Mouse (Mus musculus) heart, adult 2 months (tissue): Measurements from ENCODE around the gene Ddr1. TPM values are rescaled to one million over a fixed set of nuclear protein-coding genes. Genes with fewer than 3 reads are reported as not detected.

Experiments used
- DNase-seq, 2 experiments: peaks; one replicate each; pipeline ENCODE4 v3.0.0; 2021
- H3K27ac ChIP-seq: fragments of 200-600 bp; 2 replicates; pipeline ENCODE4 v1.8.1; 2022
- H3K27me3 ChIP-seq: fragments of 200-500 bp; 2 replicates; pipeline ENCODE4 v1.6.1; 2012; ENCODE audit warnings: mild to moderate bottlenecking, low read length, inconsistent platforms, mixed read lengths; ENCODE audit not compliant: control insufficient read depth, insufficient read depth
- H3K36me3 ChIP-seq: fragments of 200-500 bp; 2 replicates; pipeline ENCODE4 v1.6.1; 2012; ENCODE audit warnings: low read length, inconsistent platforms; ENCODE audit not compliant: control insufficient read depth, insufficient read depth
- H3K4me1 ChIP-seq: fragments of 200-500 bp; 2 replicates; pipeline ENCODE4 v1.6.1; 2011; ENCODE audit warnings: low read length; ENCODE audit not compliant: control insufficient read depth, insufficient read depth
- H3K4me3 ChIP-seq: fragments of 200-600 bp; 2 replicates; pipeline ENCODE4 v1.8.1; 2022
- H3K79me2 ChIP-seq: fragments of 200-500 bp; replicated peaks from 2 replicates; pipeline ENCODE4 v1.6.1; 2012; ENCODE audit warnings: mild to moderate bottlenecking, inconsistent platforms, low read length, moderate library complexity, mixed read lengths; ENCODE audit not compliant: control insufficient read depth, insufficient read depth
- H3K9ac ChIP-seq: fragments of 200-500 bp; 2 replicates; pipeline ENCODE4 v1.6.1; 2012; ENCODE audit warnings: low read depth, mild to moderate bottlenecking, control low read depth, inconsistent platforms, low read length, mixed read lengths
- CTCF ChIP-seq: fragments of 200-600 bp; IDR thresholded peaks from 2 replicates; pipeline ENCODE4 v1.8.1; 2022; ENCODE audit warnings: antibody characterized with exemption, mild to moderate bottlenecking, moderate library complexity
- EP300 ChIP-seq: fragments of 200-500 bp; IDR thresholded peaks from 2 replicates; pipeline ENCODE4 v1.6.1; 2011; ENCODE audit warnings: low read depth, low read length, control low read depth; ENCODE audit not compliant: insufficient read depth
- POLR2A ChIP-seq: fragments of 200-500 bp; IDR thresholded peaks from 2 replicates; pipeline ENCODE4 v1.6.1; 2011; ENCODE audit warnings: mild to moderate bottlenecking, low read depth, low read length, control low read depth; ENCODE audit not compliant: insufficient read depth
- WGBS: fragments of 180-500 bp; shearing (Covaris S2); methylation state at CpG from one replicate; pipeline ENCODE4 v1.1.7; 2018; 5-methylcytosine and 5-hydroxymethylcytosine counted together
- intact Hi-C: fragments of 180-260 bp; cut with DNase I; formaldehyde crosslinking; loops from one replicate; pipeline ENCODE4 v1.15.1; 2025
- polyA plus RNA-seq: library from polyadenylated mRNA; depleted of rRNA; stranded (reverse); fragments of >200 nt; gene quantifications from 2 replicates; pipeline ENCODE4 v1.2.3, GENCODE M21; 2012
- total RNA-seq, 2 experiments: library from RNA; stranded (reverse); gene quantifications; 2 replicates each; pipeline ENCODE4 v1.2.3; 2021

Gene Ddr1
- total and polyA plus RNA-seq, 3 experiments: 25.9 to 30.6 (median 27.6) TPM

DNA sequence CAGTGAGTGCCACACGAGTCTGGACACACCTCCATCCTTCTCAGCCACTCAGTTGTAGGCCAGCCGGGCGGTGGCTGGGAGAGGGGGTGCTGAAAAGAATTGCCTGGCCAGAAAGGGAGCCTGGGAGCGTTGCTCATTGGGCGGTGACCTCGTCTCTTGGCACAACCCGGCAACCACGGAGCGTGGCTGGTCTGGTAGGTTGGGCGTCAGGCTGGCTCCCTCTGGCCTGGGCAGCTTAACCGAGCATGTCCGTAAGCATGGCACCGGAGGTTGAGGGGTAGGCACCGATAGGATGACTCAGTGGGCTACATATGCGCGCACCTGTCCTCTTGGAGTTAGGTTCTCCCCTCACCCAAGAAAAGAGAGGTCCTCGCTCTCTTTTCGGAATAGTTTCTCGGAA lies 4.5 kb downstream of the Ddr1 start:
- no peaks in the 10 kb centered on the region for H3K79me2 ChIP-seq
- peak overlapping the region; percentile 92 for H3K27ac ChIP-seq
- 0 out of 2 replicates have a peak, but pooled peaks have one; percentile 45 for TF ChIP-seq EP300
- TF ChIP-seq POLR2A: peak; percentile 68
- no peak for TF ChIP-seq CTCF
- H3K4me3 ChIP-seq: peak overlapping the region; percentile 62
- H3K4me1 ChIP-seq: peaks cover 8% of the 10 kb centered on the region; the same call in 1 of the 2 replicates
- 1% methylated on average over 19 of the region's 19 CpGs for WGBS
- intact Hi-C loops: no loop called here
- H3K27me3 ChIP-seq: 0 out of 2 replicates have a peak, but pooled peaks cover 1% of the 10 kb centered on the region
- H3K36me3 ChIP-seq: no peaks in the 10 kb centered on the region; the same call in none of the 2 replicates
- H3K9ac ChIP-seq: peak overlapping the region; percentile 78
- DNase-seq: peak; percentile 77 to 88

DNA sequence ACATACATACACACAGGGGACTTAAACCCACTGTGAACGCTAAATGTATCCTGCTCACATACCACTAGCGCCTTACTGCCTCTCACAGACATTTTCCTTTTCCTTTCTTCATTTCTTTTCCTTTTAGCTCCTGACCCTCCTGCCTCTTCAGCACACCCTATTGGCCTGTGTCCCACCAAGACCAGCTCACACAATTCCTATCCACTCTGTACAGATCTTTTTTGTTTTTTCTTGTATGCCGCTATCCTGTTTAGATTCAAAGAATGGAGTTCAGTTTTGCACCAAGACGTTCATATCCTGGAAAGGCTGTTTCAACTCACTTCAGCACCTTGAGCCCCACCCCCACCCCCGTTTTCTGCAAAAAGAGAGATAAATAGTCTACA lies 5.9 kb downstream of the Ddr1 start:
- 37% methylated on average over 5 of the region's 5 CpGs for WGBS
- Histone ChIP-seq H3K79me2 (no peaks in the 10 kb centered on the region), H3K9ac (no peak overlapping the region), H3K4me3 (no peak overlapping the region), H3K27ac (peak overlapping the region; percentile 61), H3K36me3 (no peaks in the 10 kb centered on the region; the same call in none of the 2 replicates), H3K4me1 (peaks cover 7% of the 10 kb centered on the region; the same call in 1 of the 2 replicates), H3K27me3 (0 out of 2 replicates have a peak, but pooled peaks cover 1% of the 10 kb centered on the region)
- TF ChIP-seq EP300 (no peak), CTCF (no peak), POLR2A (no peak)
- intact Hi-C loops: no loop called here
- no peak for DNase-seq

DNA sequence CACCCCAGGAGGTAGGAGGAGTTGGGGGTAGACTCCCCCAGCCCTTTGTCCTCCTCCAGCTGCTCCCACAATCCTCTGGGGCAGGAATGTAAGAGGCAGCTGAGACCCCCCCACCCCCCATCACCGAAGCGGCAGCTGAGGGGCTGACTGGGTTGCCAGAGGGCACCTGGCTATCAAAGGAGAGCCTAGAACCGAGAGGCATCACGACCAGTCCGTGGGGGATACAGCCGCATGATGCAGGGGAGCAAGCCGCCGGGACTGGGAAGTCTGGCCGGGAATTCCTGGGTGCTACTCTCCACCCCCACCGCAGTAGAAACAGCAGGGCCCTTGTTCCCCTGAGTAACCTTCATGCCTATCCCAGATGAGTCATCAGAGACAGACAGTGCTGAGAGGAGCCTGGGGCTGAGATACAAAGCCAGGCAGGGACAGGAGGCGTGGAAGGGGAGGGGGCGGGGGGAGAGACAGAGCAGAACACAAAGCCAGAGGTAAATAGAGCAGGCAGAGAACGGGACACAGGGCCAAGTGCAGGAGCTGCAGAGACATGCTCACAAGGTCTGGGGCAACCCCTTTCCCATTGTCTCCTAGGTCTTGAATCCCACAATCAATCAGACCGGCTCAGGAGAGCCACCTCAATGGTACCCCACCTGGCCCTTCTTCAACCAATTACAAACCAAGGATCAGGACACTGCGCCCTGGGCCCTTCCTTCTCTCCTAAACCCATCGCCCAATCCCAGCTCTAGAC lies 6.5 kb downstream of the Ddr1 start:
- intact Hi-C loops: no loop called here
- Histone ChIP-seq H3K9ac (0 out of 2 replicates have a peak overlapping the region, but pooled peaks have one; percentile 15), H3K4me1 (peaks cover 7% of the 10 kb centered on the region; the same call in 1 of the 2 replicates), H3K36me3 (no peaks in the 10 kb centered on the region; the same call in none of the 2 replicates), H3K79me2 (no peaks in the 10 kb centered on the region), H3K27ac (peak overlapping the region; percentile 61), H3K4me3 (peak overlapping the region; percentile 23; the same call in 1 of the 2 replicates), H3K27me3 (0 out of 2 replicates have a peak, but pooled peaks cover 1% of the 10 kb centered on the region)
- DNase-seq: peak in 1 of 2 experiments; percentile 46
- whole genome bisulfite sequencing: 8% methylated on average over 16 of the region's 16 CpGs
- no peak for TF ChIP-seq EP300
- no peak for TF ChIP-seq CTCF
- no peak for TF ChIP-seq POLR2A

DNA sequence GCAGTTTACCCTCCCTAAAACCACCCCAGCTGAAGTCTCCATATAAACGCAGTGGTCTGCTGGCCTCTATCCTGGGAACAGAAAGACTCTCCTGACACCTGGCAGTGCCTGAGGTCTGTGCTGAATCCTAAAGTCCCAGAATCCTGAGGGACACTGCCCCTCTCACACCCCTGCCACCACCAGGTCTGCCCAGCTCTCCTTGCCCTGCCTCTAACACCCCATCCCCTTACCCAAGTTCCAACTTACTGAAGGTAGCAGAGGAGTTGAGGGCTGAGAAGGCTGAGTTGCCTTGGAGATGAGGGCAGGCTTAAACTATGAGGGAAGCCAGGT lies 7.0 kb downstream of the Ddr1 start:
- no peaks in the 10 kb centered on the region; the same call in none of the 2 replicates for H3K36me3 ChIP-seq
- intact Hi-C loops: no loop called here
- H3K79me2 ChIP-seq: no peaks in the 10 kb centered on the region
- DNase-seq: no peak
- H3K4me3 ChIP-seq: peak overlapping the region; percentile 23; the same call in 1 of the 2 replicates
- no peak for TF ChIP-seq POLR2A
- TF ChIP-seq EP300: no peak
- no peak for TF ChIP-seq CTCF
- WGBS: 20% methylated on average over 1 of the region's 1 CpGs
- H3K27me3 ChIP-seq: 0 out of 2 replicates have a peak, but pooled peaks cover 1% of the 10 kb centered on the region
- no peak overlapping the region for H3K9ac ChIP-seq
- H3K27ac ChIP-seq: peak overlapping the region; percentile 61
- peaks cover 7% of the 10 kb centered on the region; the same call in 1 of the 2 replicates for H3K4me1 ChIP-seq

DNA sequence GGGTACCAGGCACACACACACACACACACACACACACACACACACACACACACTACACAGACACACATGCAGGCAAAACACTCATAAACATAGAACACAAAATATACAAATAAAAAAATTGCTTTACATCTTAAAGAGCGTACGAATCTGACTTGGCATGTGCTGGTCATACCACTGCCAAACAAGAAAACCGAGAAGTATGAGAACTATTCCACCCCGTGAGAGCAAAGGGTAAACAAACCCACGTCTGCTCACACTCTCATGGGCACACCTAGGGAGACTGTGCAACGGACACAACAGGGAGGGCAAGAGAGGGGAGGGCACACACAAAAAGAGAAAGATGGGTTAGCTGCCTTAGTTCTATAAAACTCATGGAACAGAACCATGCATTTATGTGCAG lies 7.7 kb downstream of the Ddr1 start:
- WGBS: 41% methylated on average over 6 of the region's 6 CpGs
- peaks cover 7% of the 10 kb centered on the region; the same call in 1 of the 2 replicates for H3K4me1 ChIP-seq
- TF ChIP-seq CTCF (no peak), POLR2A (no peak), EP300 (no peak)
- no peaks in the 10 kb centered on the region; the same call in none of the 2 replicates for H3K36me3 ChIP-seq
- intact Hi-C loops: no loop called here
- 0 out of 2 replicates have a peak, but pooled peaks cover 1% of the 10 kb centered on the region for H3K27me3 ChIP-seq
- no peak overlapping the region for H3K9ac ChIP-seq
- no peak for DNase-seq
- H3K4me3 ChIP-seq: no peak overlapping the region
- no peak overlapping the region for H3K27ac ChIP-seq
- no peaks in the 10 kb centered on the region for H3K79me2 ChIP-seq

DNA sequence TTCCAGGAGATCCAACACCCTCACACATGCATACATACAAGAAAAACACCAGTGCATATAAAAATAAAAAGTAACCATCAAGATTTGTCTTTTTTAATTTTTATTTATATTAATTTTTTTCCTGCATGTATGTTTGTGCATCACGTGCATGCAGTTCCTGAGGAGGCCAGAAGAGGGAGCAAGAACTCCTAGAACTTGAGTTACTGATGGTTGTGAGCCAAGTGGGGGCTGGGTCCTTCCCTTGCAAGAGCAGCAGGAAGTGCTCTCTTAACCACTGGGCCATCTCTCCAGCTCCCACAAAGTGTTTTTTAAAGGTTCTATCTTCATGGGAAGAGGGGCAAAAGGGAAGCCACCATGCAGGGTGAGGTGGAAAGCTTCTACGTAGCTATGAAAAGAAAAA lies 9.1 kb downstream of the Ddr1 start:
- intact Hi-C loops: no loop called here
- no peaks in the 10 kb centered on the region; the same call in none of the 2 replicates for H3K36me3 ChIP-seq
- 0 out of 2 replicates have a peak, but pooled peaks cover 1% of the 10 kb centered on the region for H3K27me3 ChIP-seq
- TF ChIP-seq POLR2A (no peak), CTCF (peak; percentile 61)
- WGBS: 89% methylated on average over 2 of the region's 2 CpGs
- DNase-seq: no peak
- H3K9ac ChIP-seq: no peak overlapping the region
- H3K4me1 ChIP-seq: peaks cover 7% of the 10 kb centered on the region; the same call in 1 of the 2 replicates
- H3K27ac ChIP-seq: no peak overlapping the region
- no peaks in the 10 kb centered on the region for H3K79me2 ChIP-seq
- no peak overlapping the region for H3K4me3 ChIP-seq
